Mouse (Mus musculus) hindbrain, embryonic 11.5 days (tissue): ENCODE data around the gene Klf3. TPM values are rescaled to one million over a fixed set of nuclear protein-coding genes. Genes with fewer than 3 reads are reported as not detected.

Source experiments
- ATAC-seq: fragments of 200-750 bp; cut with Nextera tagmentation; 2 replicates; pipeline ENCODE4 v1.8.0; 2017; ENCODE audit warnings: mild to moderate bottlenecking, moderate TSS enrichment, moderate library complexity; ENCODE audit not compliant: low FRiP score
- DNase-seq: peaks from one replicate; pipeline ENCODE4 v3.0.0-alpha.2; 2015; ENCODE audit warnings: low spot score
- H3K27ac ChIP-seq: fragments of 300-500 bp; sonication (generic); 2 replicates; pipeline ENCODE4 v1.5.1; 2014; ENCODE audit warnings: mild to moderate bottlenecking, low read depth, low read length
- H3K27me3 ChIP-seq: fragments of 300-500 bp; sonication (generic); 2 replicates; pipeline ENCODE4 v1.6.1; 2014; ENCODE audit warnings: mild to moderate bottlenecking, low read length, moderate library complexity, mixed read lengths; ENCODE audit not compliant: control insufficient read depth, insufficient read depth
- H3K36me3 ChIP-seq: fragments of 300-500 bp; sonication (generic); 2 replicates; pipeline ENCODE4 v1.6.1; 2014; ENCODE audit warnings: mild to moderate bottlenecking, low read length, moderate library complexity, mixed read lengths; ENCODE audit not compliant: control insufficient read depth, insufficient read depth
- H3K4me1 ChIP-seq: fragments of 300-500 bp; sonication (generic); replicated peaks from 2 replicates; pipeline ENCODE4 v1.6.1; 2014; ENCODE audit warnings: low read length, mixed read lengths; ENCODE audit not compliant: control insufficient read depth, insufficient read depth
- H3K4me2 ChIP-seq: fragments of 300-500 bp; sonication (generic); replicated peaks from 2 replicates; pipeline ENCODE4 v1.6.1; 2014; ENCODE audit warnings: mild to moderate bottlenecking, low read depth, low read length
- H3K4me3 ChIP-seq: fragments of 300-500 bp; sonication (generic); 2 replicates; pipeline ENCODE4 v1.5.1; 2014; ENCODE audit warnings: low read depth, low read length
- H3K9ac ChIP-seq: fragments of 300-500 bp; sonication (generic); 2 replicates; pipeline ENCODE4 v1.6.1; 2014; ENCODE audit warnings: low read depth, low read length
- H3K9me3 ChIP-seq: fragments of 300-500 bp; sonication (generic); 2 replicates; pipeline ENCODE4 v1.6.1; 2016; ENCODE audit warnings: low read length; ENCODE audit not compliant: control insufficient read depth
- WGBS: fragments of 180-500 bp; shearing (Covaris S2); extraction: QIAGEN DNeasy Blood & Tissue Kit; methylation state at CpG from one replicate; pipeline ENCODE4 v1.1.7; 2014; 5-methylcytosine and 5-hydroxymethylcytosine counted together
- polyA plus RNA-seq: library from polyadenylated mRNA; unstranded; fragments of >200 nt; fragmentation: Nextera tagmentation; extraction: Ambion mirVana; gene quantifications from 2 replicates; pipeline ENCODE4 v1.2.1, GENCODE M21; 2014

Gene Klf3
- polyA plus RNA-seq, 1 experiment from 2014 or later = 47.2 TPM

DNA sequence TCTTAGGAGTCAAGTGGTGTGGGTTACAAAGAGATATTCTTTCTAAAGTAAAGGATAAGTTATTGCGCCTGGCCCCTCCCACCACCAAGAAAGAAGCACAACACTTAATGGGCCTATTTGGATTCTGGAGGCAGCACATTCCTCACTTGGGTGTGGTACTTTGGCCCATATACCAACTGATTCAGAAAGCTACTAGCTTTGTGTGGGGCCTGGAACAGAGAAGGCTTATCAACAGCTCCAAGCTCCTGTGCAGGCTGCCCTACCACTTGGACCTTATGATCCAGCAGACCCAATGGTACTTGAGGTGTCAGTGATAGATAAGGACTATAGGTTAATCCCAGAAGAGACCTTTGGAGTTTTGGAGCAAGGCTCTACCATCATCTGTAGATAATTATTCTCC, 15.0 kb upstream of the Klf3 start:
- WGBS = 95% methylated on average over 1 of the region's 1 CpGs
- Histone ChIP-seq H3K4me1 (no peaks in the 10 kb centered on the region), H3K9ac (no peak overlapping the region), H3K36me3 (no peaks in the 10 kb centered on the region), H3K4me3 (no peak overlapping the region), H3K27me3 (no peaks in the 10 kb centered on the region), H3K9me3 (no peaks in the 10 kb centered on the region), H3K4me2 (no peak overlapping the region), H3K27ac (no peak overlapping the region)
- no peak for ATAC-seq
- DNase-seq = no peak

DNA sequence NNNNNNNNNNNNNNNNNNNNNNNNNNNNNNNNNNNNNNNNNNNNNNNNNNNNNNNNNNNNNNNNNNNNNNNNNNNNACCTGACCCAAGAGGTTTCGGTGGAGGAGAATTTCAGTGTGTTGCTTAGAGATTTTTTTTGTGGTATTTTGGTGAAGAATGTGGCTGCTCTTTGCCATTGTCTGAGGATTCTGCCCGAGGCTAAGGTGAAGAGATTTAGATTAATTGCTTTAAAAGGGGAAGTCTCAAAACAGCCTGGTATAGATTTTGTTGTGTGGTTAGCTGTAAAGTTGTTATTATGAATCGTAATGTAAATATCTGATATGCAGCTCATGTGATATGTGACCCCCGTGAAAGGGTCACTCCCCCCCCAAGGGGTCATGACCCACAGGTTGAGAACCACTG, 5.0 kb upstream of the Klf3 start:
- Histone ChIP-seq H3K4me3 (no peak overlapping the region), H3K9me3 (no peaks in the 10 kb centered on the region), H3K27ac (no peak overlapping the region), H3K36me3 (no peaks in the 10 kb centered on the region), H3K27me3 (no peaks in the 10 kb centered on the region), H3K9ac (no peak overlapping the region), H3K4me1 (no peaks in the 10 kb centered on the region), H3K4me2 (no peak overlapping the region)
- DNase-seq (no peak), ATAC-seq (no peak)
- WGBS = 77% methylated on average over 4 of the region's 4 CpGs

DNA sequence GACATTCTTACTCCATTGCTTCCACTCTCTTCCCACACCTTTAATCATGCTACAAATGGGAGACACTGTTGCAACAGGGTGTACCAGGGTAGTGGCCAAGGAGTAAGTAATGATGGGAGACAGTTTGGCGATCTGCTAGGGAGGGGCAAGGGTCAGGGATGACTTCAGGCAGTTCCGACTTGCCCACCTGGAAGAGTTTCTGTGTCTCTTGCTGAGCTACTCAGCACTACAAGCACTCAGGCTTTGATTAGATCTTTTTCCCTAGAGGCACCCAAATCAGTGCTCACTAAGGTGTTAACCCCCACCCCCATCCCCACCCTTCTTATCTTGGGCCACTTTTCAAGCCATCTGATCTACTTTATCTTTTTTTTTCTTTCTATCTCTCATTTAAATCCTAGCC, 1.6 kb upstream of the Klf3 start:
- no peaks in the 10 kb centered on the region for H3K9me3 ChIP-seq
- 75% methylated on average over 2 of the region's 2 CpGs for WGBS
- H3K27me3 ChIP-seq = no peaks in the 10 kb centered on the region
- ATAC-seq = no peak
- peaks cover 2% of the 10 kb centered on the region; the same call in 1 of the 2 replicates for H3K4me1 ChIP-seq
- H3K9ac ChIP-seq = no peak overlapping the region
- no peak overlapping the region for H3K27ac ChIP-seq
- H3K4me3 ChIP-seq = no peak overlapping the region
- no peak for DNase-seq
- H3K4me2 ChIP-seq = no peak overlapping the region
- no peaks in the 10 kb centered on the region for H3K36me3 ChIP-seq

DNA sequence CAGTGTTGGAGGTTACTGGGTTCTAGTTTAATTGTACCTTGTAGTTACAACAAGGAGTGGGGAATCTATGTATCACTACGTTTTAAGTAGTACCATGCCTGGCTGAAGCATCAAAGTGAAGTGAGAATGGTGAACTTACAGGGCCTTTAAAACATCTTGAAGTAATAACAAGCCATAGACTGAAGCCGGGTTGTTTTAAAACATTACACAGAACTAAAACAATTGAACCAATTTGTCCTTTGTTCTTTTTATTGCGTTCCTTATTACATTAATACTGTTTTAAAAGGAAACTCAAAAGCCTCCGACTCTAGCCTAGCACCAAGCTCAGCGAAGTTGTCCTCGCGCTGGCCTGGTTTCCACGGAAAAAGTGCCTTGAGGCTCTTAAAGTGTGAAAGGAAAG, 1.0 kb upstream of the Klf3 start:
- Histone ChIP-seq H3K36me3 (no peaks in the 10 kb centered on the region), H3K4me3 (peak overlapping the region; percentile 73), H3K27me3 (no peaks in the 10 kb centered on the region), H3K9ac (peak overlapping the region; percentile 83), H3K9me3 (no peaks in the 10 kb centered on the region), H3K4me1 (peaks cover 2% of the 10 kb centered on the region; the same call in 1 of the 2 replicates), H3K4me2 (peak overlapping the region; percentile 56), H3K27ac (peak overlapping the region; percentile 99)
- ATAC-seq (no peak), DNase-seq (no peak)
- 4% methylated on average over 8 of the region's 8 CpGs for WGBS

DNA sequence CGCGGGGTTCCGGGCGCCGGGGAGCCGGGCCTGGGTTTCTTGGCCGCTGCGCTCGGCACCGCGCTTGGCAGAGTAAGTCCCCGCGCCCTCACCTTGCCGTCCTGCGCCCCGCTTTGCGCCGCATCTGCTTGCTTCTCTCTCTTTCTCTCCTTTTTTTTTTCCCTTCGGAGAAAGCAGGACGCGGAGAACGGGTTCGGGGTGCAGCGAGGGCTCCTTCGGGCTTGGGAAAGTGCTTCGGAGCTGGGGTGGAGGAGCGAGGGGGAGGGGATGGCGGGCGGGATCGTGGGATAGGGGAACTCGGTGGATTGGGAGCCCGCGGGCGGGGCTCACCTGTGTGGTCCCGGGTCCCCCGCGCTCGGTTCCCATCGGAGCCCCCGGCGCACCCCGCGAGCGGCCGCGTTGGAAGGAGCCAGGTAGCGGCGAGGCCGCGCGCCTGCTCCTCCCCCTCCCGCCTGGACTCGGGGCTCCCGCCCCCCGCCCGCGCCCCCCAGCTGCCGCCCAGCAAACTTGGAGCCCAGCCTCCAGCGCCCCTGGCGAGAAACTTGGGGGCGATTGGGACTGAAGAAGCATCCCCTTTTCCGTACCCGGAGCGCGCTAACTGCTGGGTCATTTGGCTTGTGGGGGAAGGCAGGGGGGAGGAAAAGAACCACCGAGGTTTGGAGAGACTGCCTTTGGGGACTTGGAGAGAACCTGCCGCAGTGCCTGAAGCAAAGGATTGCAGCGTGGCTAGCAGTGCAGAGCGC, 703 bp downstream of the Klf3 start:
- H3K4me2 ChIP-seq = peak overlapping the region; percentile 56
- DNase-seq (peak; percentile 79), ATAC-seq (no peak; the same call in 1 of the 2 replicates)
- peaks cover 5% of the 10 kb centered on the region; the same call in 1 of the 2 replicates for H3K4me1 ChIP-seq
- H3K4me3 ChIP-seq = peak overlapping the region; percentile 73
- H3K36me3 ChIP-seq = no peaks in the 10 kb centered on the region
- H3K27ac ChIP-seq = peak overlapping the region; percentile 99
- H3K9me3 ChIP-seq = no peaks in the 10 kb centered on the region
- under 1% methylated on average over 53 of the region's 69 CpGs for WGBS
- no peaks in the 10 kb centered on the region for H3K27me3 ChIP-seq
- H3K9ac ChIP-seq = peak overlapping the region; percentile 83

DNA sequence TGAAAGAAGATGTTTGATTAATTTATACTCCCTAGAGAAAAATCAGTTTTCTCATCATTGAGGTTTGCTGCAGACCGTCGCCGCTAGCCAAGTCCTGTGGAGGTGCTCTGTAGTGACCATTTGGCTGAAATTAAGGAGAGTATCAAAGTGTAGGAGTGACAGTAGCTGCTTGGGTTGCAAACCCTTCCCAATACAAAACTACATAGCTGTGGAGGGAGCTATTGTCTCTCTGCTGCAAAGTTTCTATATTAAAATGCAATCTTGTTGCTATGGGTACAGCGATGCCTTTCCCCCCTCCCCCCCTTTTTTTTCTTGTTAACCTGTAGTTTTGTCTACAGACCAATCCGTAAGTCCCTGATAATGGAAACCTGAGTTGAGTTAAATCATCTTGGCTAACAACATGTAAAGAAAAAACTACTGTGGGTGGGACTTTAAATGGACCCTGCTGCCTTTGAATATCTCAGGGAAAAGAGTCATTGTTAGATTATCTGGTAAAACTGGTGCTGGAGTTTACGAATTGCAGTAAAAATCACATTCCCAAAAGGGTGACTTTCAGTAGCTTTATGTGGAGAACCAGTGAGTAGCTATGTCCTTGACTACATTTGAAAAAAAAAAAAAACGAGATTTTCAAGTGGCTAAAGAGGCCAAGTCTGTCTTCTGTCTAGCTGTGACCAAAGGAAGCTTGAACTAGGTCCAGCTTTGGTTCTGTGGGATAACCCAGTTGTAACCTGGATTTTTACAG, 2.1 kb downstream of the Klf3 start:
- no peaks in the 10 kb centered on the region for H3K9me3 ChIP-seq
- peaks cover 5% of the 10 kb centered on the region; the same call in 1 of the 2 replicates for H3K4me1 ChIP-seq
- peak overlapping the region; percentile 36 for H3K4me2 ChIP-seq
- DNase-seq (peak; percentile 48), ATAC-seq (no peak)
- no peaks in the 10 kb centered on the region for H3K36me3 ChIP-seq
- no peaks in the 10 kb centered on the region for H3K27me3 ChIP-seq
- peak overlapping the region; percentile 73 for H3K4me3 ChIP-seq
- H3K9ac ChIP-seq = peak overlapping the region; percentile 56
- H3K27ac ChIP-seq = peak overlapping the region; percentile 77
- WGBS = 3% methylated on average over 7 of the region's 7 CpGs

DNA sequence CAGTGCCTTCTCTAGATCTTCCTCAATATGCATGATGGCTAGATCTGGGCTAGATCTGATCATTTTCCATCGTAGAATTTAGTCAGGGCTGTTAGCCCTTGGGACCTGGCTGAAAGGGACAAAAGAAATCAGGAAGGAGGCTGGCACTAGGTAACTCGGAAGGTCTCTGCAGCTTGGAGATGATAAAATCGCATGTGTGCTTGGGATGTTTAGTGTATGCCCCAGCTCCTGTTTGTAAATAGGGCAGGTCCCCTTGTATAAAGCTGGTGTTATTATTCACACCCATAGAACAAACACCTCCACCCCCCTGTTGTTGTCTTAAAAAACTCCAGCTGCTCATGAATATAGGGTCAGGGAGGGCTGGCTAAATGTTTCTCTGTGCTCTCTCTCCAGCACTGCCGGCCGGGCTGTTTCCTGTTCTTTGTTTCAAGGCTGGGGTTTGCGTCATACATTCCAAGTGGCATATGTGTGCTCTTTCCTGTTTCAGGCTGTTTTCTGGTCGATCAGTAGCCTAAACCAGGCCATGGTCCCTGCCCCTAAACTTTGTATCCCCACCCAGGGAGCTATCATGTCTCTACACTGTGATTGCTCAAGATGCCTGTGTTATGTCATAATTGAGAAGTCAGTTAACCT, 2.8 kb downstream of the Klf3 start:
- Histone ChIP-seq H3K9ac (peak overlapping the region; percentile 56), H3K9me3 (no peaks in the 10 kb centered on the region), H3K36me3 (no peaks in the 10 kb centered on the region), H3K27ac (peak overlapping the region; percentile 77), H3K27me3 (no peaks in the 10 kb centered on the region), H3K4me1 (peaks cover 5% of the 10 kb centered on the region; the same call in 1 of the 2 replicates), H3K4me2 (peak overlapping the region; percentile 36), H3K4me3 (peak overlapping the region; percentile 73)
- DNase-seq = peak; percentile 79
- under 1% methylated on average over 7 of the region's 7 CpGs for WGBS
- no peak for ATAC-seq

DNA sequence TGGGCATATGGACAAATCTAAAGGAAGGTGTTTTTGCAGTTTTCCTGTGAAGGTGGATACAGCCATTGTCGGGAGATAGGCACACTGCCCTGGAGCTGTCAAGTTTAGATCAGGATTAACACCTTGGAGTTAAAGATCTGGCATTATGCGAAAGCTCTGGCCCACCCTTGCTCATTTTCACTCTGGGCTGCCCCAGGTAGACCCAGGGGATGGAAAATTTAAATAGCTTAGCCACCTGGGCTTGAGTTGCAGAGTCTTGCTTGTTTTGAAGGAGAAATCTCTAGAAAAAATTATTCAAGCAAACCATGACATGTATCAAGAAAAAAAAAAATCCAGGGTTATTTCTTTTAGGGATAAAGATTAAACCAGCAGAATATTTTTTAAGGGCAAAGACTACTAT, 3.4 kb downstream of the Klf3 start:
- H3K27me3 ChIP-seq = no peaks in the 10 kb centered on the region
- ATAC-seq = no peak
- H3K27ac ChIP-seq = peak overlapping the region; percentile 77
- H3K4me3 ChIP-seq = peak overlapping the region; percentile 73; the same call in 1 of the 2 replicates
- H3K9me3 ChIP-seq = no peaks in the 10 kb centered on the region
- 37% methylated on average over 2 of the region's 2 CpGs for WGBS
- no peak for DNase-seq
- peak overlapping the region; percentile 36 for H3K4me2 ChIP-seq
- H3K4me1 ChIP-seq = peaks cover 7% of the 10 kb centered on the region
- peak overlapping the region; percentile 56 for H3K9ac ChIP-seq
- H3K36me3 ChIP-seq = no peaks in the 10 kb centered on the region
